Mouse (Mus musculus) right cerebral cortex, adult 2 months (tissue): ENCODE data around the gene Defb28.

Source experiments
- DNase-seq, 2 experiments: peaks; one replicate each; pipeline ENCODE4 v3.0.0; 2021 to 2022; ENCODE audit warnings: low spot score in 2 of 2

The Defb28 gene

GRCm38 (mm10) chr2:152569038-152569437, 51.0 kb downstream of the Defb28 start, which contains the start of gene Gm17416:
Gene Gm17416, plus strand, starts transcription at chr2:152569338.
- DNase-seq, result no peak

- no peak for DNase-seq
Measured at GRCm38 (mm10) chr2:152569881-152570280, 51.8 kb downstream of the Defb28 start.

- DNase-seq, result no peak
Measured at GRCm38 (mm10) chr2:152570313-152570712, 52.3 kb downstream of the Defb28 start.
